Mouse (Mus musculus) MEL-GATA-1-ER (cell line): ENCODE results near the gene Mylip.

Source experiments
- DNase-seq: peaks from one replicate; pipeline ENCODE4 v3.0.0-alpha.2; 2012; ENCODE audit warnings: low read depth; ENCODE audit errors: extremely low read depth

Gene Mylip

GRCm38 (mm10) chr13:45389448-45390311 lies at the start of gene Mylip:
Mylip (plus strand) TSS chr13:45389742.
- peak; percentile 86 for DNase-seq

GRCm38 (mm10) chr13:45341991-45342390 lies 47.6 kb upstream of the Mylip start:
- no peak for DNase-seq

- DNase-seq, result no peak
Measured at GRCm38 (mm10) chr13:45343541-45343940, 46.0 kb upstream of the Mylip start.

GRCm38 (mm10) chr13:45343966-45344365 lies 45.6 kb upstream of the Mylip start:
- no peak for DNase-seq

GRCm38 (mm10) chr13:45345471-45346159 lies 43.9 kb upstream of the Mylip start:
- no peak for DNase-seq

GRCm38 (mm10) chr13:45351483-45351882 lies 38.1 kb upstream of the Mylip start:
- no peak for DNase-seq

- peak; percentile 11 for DNase-seq
Measured at GRCm38 (mm10) chr13:45354824-45355223, 34.7 kb upstream of the Mylip start.

GRCm38 (mm10) chr13:45358208-45358607 lies 31.3 kb upstream of the Mylip start:
- peak; percentile 5 for DNase-seq

- no peak for DNase-seq
Measured at GRCm38 (mm10) chr13:45358676-45359323, 30.7 kb upstream of the Mylip start.

- no peak for DNase-seq
Measured at GRCm38 (mm10) chr13:45365788-45366187, 23.8 kb upstream of the Mylip start.

- no peak for DNase-seq
Measured at GRCm38 (mm10) chr13:45371673-45372072, 17.9 kb upstream of the Mylip start.

- DNase-seq, result no peak
Measured at GRCm38 (mm10) chr13:45372456-45372855, 17.1 kb upstream of the Mylip start.

GRCm38 (mm10) chr13:45374846-45375245 lies 14.7 kb upstream of the Mylip start:
- DNase-seq, result no peak

GRCm38 (mm10) chr13:45382208-45382607 lies 7.3 kb upstream of the Mylip start:
- no peak for DNase-seq

GRCm38 (mm10) chr13:45384636-45385035 lies 4.9 kb upstream of the Mylip start:
- no peak for DNase-seq

- DNase-seq, result no peak
Measured at GRCm38 (mm10) chr13:45385521-45385920, 4.0 kb upstream of the Mylip start.

- no peak for DNase-seq
Measured at GRCm38 (mm10) chr13:45386253-45386652, 3.3 kb upstream of the Mylip start.

GRCm38 (mm10) chr13:45387231-45387630 lies 2.3 kb upstream of the Mylip start:
- no peak for DNase-seq

- no peak for DNase-seq
Measured at GRCm38 (mm10) chr13:45388254-45388805, 1.2 kb upstream of the Mylip start.

- DNase-seq, result no peak
Measured at GRCm38 (mm10) chr13:45388889-45389288, 653 bp upstream of the Mylip start.

- DNase-seq, result peak; percentile 64
Measured at GRCm38 (mm10) chr13:45390312-45390961, 895 bp downstream of the Mylip start.
